Mouse (Mus musculus) embryonic facial prominence, embryonic 13.5 days (tissue): ENCODE measurements at regions not wholly inside any gene's neighbourhood (a gene's known extent, or its start where the extent isn't known, plus 50 kb on each side); places are given as distances from the start of the nearest gene placed in this dataset.
"Not testable (repeated sequence)": the region's sequence is repeated elsewhere in the genome, so short reads cannot be mapped to it uniquely, and the experiment has no call there.

ENCODE experiments used
- ATAC-seq: fragments of 200-750 bp; cut with Nextera tagmentation; 2 replicates; pipeline ENCODE4 v1.8.0; 2017; ENCODE audit warnings: low read depth; ENCODE audit not compliant: insufficient number of reproducible peaks, insufficient read depth, low FRiP score, low TSS enrichment
- H3K27ac ChIP-seq: fragments of 300-500 bp; sonication (generic); 2 replicates; pipeline ENCODE4 v1.5.1; 2015; ENCODE audit warnings: moderate library complexity, mild to moderate bottlenecking, inconsistent platforms
- H3K27me3 ChIP-seq: fragments of 300-500 bp; sonication (generic); 2 replicates; pipeline ENCODE4 v1.6.1; 2015; ENCODE audit warnings: mild to moderate bottlenecking, inconsistent platforms
- H3K36me3 ChIP-seq: fragments of 300-500 bp; sonication (generic); 2 replicates; pipeline ENCODE4 v1.6.1; 2015; ENCODE audit warnings: mild to moderate bottlenecking, inconsistent platforms
- H3K4me1 ChIP-seq: fragments of 300-500 bp; sonication (generic); 2 replicates; pipeline ENCODE4 v1.6.1; 2015; ENCODE audit warnings: inconsistent platforms
- H3K4me2 ChIP-seq: fragments of 300-500 bp; sonication (generic); 2 replicates; pipeline ENCODE4 v1.6.1; 2015; ENCODE audit warnings: moderate library complexity, mild to moderate bottlenecking, inconsistent platforms
- H3K4me3 ChIP-seq: fragments of 300-500 bp; sonication (generic); 2 replicates; pipeline ENCODE4 v1.5.1; 2015; ENCODE audit warnings: mild to moderate bottlenecking, inconsistent platforms
- H3K9ac ChIP-seq: fragments of 300-500 bp; sonication (generic); 2 replicates; pipeline ENCODE4 v1.6.1; 2015; ENCODE audit warnings: mild to moderate bottlenecking, inconsistent platforms
- H3K9me3 ChIP-seq: fragments of 300-500 bp; sonication (generic); 2 replicates; pipeline ENCODE4 v1.6.1; 2016; ENCODE audit warnings: inconsistent platforms
- WGBS: fragments of 180-500 bp; shearing (Covaris S2); methylation state at CpG from one replicate; pipeline ENCODE4 v1.1.7; 2015; ENCODE audit warnings: mixed read lengths; 5-methylcytosine and 5-hydroxymethylcytosine counted together

DNA sequence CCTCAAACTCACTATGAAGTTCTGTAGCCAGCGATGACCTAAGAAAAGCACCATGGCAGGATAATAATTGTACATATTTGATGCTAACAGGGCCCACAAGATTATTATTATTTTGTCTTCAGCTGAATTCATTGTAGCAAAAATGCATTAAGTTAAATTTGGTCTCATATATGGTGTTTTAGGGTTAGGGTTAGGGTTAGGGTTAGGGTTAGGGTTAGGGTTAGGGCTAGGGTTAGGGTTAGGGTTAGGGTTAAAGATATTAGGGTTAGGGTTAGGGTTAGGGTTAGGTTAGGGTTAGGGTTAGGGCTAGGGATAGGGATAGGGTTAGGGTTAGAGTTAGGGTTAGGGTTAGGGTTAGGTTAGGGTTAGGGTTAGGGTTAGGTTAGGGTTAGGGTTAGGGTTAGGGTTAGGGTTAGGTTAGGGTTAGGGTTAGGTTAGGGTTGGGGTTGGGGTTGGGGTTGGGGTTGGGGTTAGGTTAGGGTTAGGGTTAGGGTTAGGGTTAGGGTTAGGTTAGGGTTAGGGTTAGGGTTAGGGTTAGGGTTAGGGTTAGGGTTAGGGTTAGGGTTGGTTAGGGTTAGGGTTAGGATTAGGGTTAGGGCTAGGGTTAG, 62.0 kb upstream of the Adgrl2 start:
- not testable (repeated sequence) for H3K27ac ChIP-seq, H3K9me3 ChIP-seq, ATAC-seq, H3K27me3 ChIP-seq, H3K36me3 ChIP-seq, H3K4me2 ChIP-seq, H3K9ac ChIP-seq, H3K4me3 ChIP-seq
- 96% methylated on average over 1 of the region's 1 CpGs for WGBS
- H3K4me1 ChIP-seq: peaks cover 17% of the 10 kb centered on the region

DNA sequence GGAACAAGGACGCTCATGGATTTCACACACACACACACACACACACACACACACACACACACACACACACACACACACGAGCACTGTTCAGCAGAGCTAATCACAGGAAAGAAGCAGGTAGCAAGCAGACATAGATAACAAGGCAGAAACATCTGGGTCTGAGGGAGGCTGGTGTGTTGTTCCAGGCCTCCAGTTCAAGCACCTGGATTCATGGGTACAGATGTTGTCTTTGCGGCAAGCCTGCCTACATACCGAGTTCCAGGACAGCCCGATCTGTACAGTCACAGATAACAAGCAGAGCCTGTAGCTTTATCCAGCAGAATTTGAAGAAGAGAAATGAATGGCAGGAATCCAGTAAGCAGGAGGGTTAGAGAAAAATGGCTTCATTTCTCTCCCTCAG, 55.0 kb upstream of the Adgrl2 start:
- Histone ChIP-seq H3K27ac (no peak overlapping the region), H3K27me3 (no peaks in the 10 kb centered on the region), H3K9ac (no peak overlapping the region), H3K4me3 (no peak overlapping the region), H3K4me1 (peaks cover 20% of the 10 kb centered on the region), H3K36me3 (no peaks in the 10 kb centered on the region), H3K4me2 (no peak overlapping the region), H3K9me3 (no peaks in the 10 kb centered on the region)
- no peak for ATAC-seq
- 75% methylated on average over 5 of the region's 5 CpGs for WGBS

DNA sequence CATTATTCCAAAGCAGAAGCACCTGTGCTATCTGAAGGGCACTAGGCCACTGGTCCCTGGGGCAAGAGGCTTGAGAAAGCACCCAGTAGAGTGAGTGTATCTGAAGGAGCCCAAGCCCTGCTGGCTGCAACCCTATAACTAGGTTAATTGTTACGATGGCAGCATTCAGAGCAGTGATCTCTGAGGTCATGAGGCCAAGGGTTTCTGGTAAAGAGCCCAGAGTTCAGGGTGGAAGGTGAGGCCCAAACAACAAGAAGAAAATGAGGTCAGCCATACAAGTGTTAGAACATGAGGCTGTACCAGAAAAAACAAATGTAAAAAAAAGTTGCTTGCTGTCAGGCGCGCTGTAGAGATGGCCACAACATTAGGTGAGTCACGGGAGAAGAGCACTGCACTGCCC, 53.5 kb upstream of the Adgrl2 start:
- no peak overlapping the region for H3K27ac ChIP-seq
- H3K9ac ChIP-seq: no peak overlapping the region
- H3K4me2 ChIP-seq: no peak overlapping the region
- H3K36me3 ChIP-seq: no peaks in the 10 kb centered on the region
- no peaks in the 10 kb centered on the region for H3K9me3 ChIP-seq
- WGBS: 67% methylated on average over 4 of the region's 4 CpGs
- ATAC-seq: no peak
- peaks cover 20% of the 10 kb centered on the region for H3K4me1 ChIP-seq
- no peak overlapping the region for H3K4me3 ChIP-seq
- no peaks in the 10 kb centered on the region for H3K27me3 ChIP-seq

DNA sequence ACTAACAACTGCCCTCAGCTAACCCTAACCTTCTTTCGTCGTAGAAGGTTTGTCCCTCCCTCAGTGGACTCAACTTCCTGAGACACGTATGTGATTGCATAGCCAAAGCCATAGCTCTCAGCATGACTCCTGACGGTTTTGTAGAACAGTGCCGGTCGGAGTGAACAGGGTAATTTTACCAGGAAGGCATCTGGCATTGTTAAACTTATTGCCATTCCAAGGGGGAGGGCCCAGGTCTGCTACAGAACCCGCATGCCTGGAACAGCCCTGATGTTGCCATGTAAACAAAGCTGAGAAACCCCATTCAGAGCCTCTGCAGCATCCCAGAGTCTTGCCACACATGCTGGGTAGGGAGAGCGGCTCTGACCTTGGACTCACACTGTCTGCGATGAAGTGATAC, 52.2 kb upstream of the Adgrl2 start:
- Histone ChIP-seq H3K36me3 (no peaks in the 10 kb centered on the region), H3K9me3 (no peaks in the 10 kb centered on the region), H3K4me1 (peaks cover 20% of the 10 kb centered on the region), H3K9ac (no peak overlapping the region), H3K4me3 (no peak overlapping the region), H3K4me2 (no peak overlapping the region), H3K27ac (no peak overlapping the region), H3K27me3 (no peaks in the 10 kb centered on the region)
- ATAC-seq: no peak
- 36% methylated on average over 9 of the region's 9 CpGs for WGBS

DNA sequence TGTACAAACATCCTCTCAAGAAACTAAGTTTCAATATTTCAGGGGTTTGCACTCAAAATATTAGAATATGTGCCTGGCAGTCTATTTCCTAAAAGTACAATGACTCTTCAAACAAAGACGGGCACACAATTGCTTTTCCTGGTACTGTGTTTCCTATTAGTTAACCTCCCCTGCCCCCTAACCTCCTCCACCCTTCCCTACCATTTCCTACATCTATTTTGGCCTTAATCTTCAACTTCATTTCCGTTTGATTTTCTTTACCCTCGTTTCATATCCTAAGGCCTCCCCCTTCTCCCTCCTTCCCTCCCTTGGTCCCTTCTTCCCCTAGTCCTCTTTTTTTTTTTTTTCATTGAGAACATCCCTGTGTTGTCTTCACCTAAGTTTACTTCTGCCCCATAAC, 50.8 kb upstream of the Adgrl2 start:
- Histone ChIP-seq H3K4me2 (no peak overlapping the region), H3K9me3 (no peaks in the 10 kb centered on the region), H3K27me3 (no peaks in the 10 kb centered on the region), H3K9ac (no peak overlapping the region), H3K27ac (no peak overlapping the region), H3K4me1 (peaks cover 17% of the 10 kb centered on the region), H3K4me3 (no peak overlapping the region), H3K36me3 (no peaks in the 10 kb centered on the region)
- ATAC-seq: no peak
- 37% methylated on average over 3 of the region's 3 CpGs for WGBS
